Mouse (Mus musculus) layer of hippocampus, postnatal 36 days (tissue): ENCODE data around the gene Prpmp5. TPM values are rescaled to one million over a fixed set of nuclear protein-coding genes. Genes with fewer than 3 reads are reported as not detected.
"Not testable (repeated sequence)": the region's sequence is repeated elsewhere in the genome, so short reads cannot be mapped to it uniquely, and the experiment has no call there.

Source experiments
- DNase-seq, 2 experiments: peaks; one replicate each; pipeline ENCODE4 v3.0.0; 2022
- total RNA-seq, 2 experiments: library from RNA; stranded (reverse); gene quantifications; 2 replicates each; pipeline ENCODE4 v1.2.3; 2021

Gene Prpmp5
- total RNA-seq = not detected

DNA sequence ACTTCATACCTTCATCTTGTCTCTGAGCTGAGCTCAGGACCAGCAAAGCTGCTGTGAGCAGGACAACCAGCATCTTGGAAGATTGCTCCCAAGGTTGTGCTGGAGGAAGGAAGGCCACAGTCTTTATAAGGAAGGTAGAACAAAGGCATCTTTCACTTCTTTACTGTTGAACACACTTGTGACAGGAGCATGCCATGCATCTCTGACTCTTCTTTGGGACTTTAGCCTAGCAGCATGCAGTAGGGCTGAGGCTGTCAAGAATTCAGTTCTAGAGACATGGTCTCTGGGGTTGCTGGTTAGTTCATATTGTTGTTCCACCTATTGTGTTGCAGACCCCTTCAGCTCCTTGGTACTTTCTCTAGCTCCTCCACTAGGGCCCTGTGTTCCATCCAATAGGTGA is at the start of gene Prpmp5:
Gene Prpmp5 (minus strand): TSS at position 101 of the 400 bp plus-strand sequence.
- DNase-seq = not testable (repeated sequence)

- DNase-seq = not testable (repeated sequence)
These were observed 49.5 kb upstream of the Prpmp5 start, which contains the start of gene Gm8882 for GRCm38 (mm10) chr6:132364034-132364433. Gene Gm8882 (minus strand): TSS chr6:132364134.

Other genes starting within 250 kb of the Prpmp5 start
- gene Prb1, start 104.2 kb downstream of the Prpmp5 start, total RNA-seq = not detected
- not detected for gene Gm8882, start 49.4 kb upstream of the Prpmp5 start, total RNA-seq